Mouse (Mus musculus): ENCODE results near the gene Tuba1c.
"Not testable (repeated sequence)": the region's sequence is repeated elsewhere in the genome, so short reads cannot be mapped to it uniquely, and the experiment has no call there.

Gene Tuba1c

GRCm38 (mm10) chr15:99056332-99056731 is 26.6 kb downstream of the Tuba1c start:
- peak; percentile 66 for DNase-seq (ENCODE audit: low read depth, low spot score)

GRCm38 (mm10) chr15:99065557-99066165 is 36.0 kb downstream of the Tuba1c start:
- peak; percentile 74 for DNase-seq (ENCODE audit: low read depth, low spot score)

- no peak for DNase-seq (ENCODE audit: low read depth, low spot score)
Observed at GRCm38 (mm10) chr15:99071988-99072387, 42.3 kb downstream of the Tuba1c start.

GRCm38 (mm10) chr15:99074019-99074599 is 44.4 kb downstream of the Tuba1c start, which contains the start of gene Troap:
Gene Troap (plus strand): TSS chr15:99074575.
- DNase-seq (ENCODE audit: low read depth, low spot score) = no peak

- DNase-seq (ENCODE audit: low read depth, low spot score) = peak; percentile 94
Observed at GRCm38 (mm10) chr15:99074600-99075333, 45.1 kb downstream of the Tuba1c start.

- not testable (repeated sequence) for DNase-seq (ENCODE audit: low read depth, low spot score)
Observed at GRCm38 (mm10) chr15:99076011-99076410, 46.3 kb downstream of the Tuba1c start.

- no peak for DNase-seq (ENCODE audit: low read depth, low spot score)
Observed at GRCm38 (mm10) chr15:99078181-99078910, 48.7 kb downstream of the Tuba1c start.

- no peak for DNase-seq (ENCODE audit: low read depth, low spot score)
Observed at GRCm38 (mm10) chr15:99079804-99080203, 50.1 kb downstream of the Tuba1c start.

GRCm38 (mm10) chr15:99082322-99082721 is 52.6 kb downstream of the Tuba1c start:
- no peak for DNase-seq (ENCODE audit: low read depth, low spot score)

GRCm38 (mm10) chr15:99082840-99083239 is 53.1 kb downstream of the Tuba1c start:
- DNase-seq (ENCODE audit: low read depth, low spot score) = no peak

GRCm38 (mm10) chr15:99083258-99083657 is 53.6 kb downstream of the Tuba1c start:
- DNase-seq (ENCODE audit: low read depth, low spot score) = peak; percentile 37

GRCm38 (mm10) chr15:99083867-99084557 is 54.3 kb downstream of the Tuba1c start:
- no peak for DNase-seq (ENCODE audit: low read depth, low spot score)

GRCm38 (mm10) chr15:99084618-99085017 is 54.9 kb downstream of the Tuba1c start:
- DNase-seq (ENCODE audit: low read depth, low spot score) = no peak

GRCm38 (mm10) chr15:99085997-99086396 is 56.3 kb downstream of the Tuba1c start:
- DNase-seq (ENCODE audit: low read depth, low spot score) = no peak

GRCm38 (mm10) chr15:99087253-99088075 is 57.8 kb downstream of the Tuba1c start, which contains the start of gene C1ql4:
Gene C1ql4 (minus strand): TSS chr15:99087817.
- DNase-seq (ENCODE audit: low read depth, low spot score) = peak; percentile 41

All from CD4-positive helper T cell, adult 2 months (primary cell).